Mouse (Mus musculus): ENCODE data around the gene Apeh. TPM values are rescaled to one million over a fixed set of nuclear protein-coding genes. Genes with fewer than 3 reads are reported as not detected.

Gene Apeh
- total RNA-seq (2014; fragmentation: Nextera tagmentation), result 65.0 and 148 TPM in 2 replicates
- 119 and 131 TPM in 2 replicates for total RNA-seq (2017)
- 48.8 and 67.5 TPM in 2 replicates for polyA plus RNA-seq (2012)

DNA sequence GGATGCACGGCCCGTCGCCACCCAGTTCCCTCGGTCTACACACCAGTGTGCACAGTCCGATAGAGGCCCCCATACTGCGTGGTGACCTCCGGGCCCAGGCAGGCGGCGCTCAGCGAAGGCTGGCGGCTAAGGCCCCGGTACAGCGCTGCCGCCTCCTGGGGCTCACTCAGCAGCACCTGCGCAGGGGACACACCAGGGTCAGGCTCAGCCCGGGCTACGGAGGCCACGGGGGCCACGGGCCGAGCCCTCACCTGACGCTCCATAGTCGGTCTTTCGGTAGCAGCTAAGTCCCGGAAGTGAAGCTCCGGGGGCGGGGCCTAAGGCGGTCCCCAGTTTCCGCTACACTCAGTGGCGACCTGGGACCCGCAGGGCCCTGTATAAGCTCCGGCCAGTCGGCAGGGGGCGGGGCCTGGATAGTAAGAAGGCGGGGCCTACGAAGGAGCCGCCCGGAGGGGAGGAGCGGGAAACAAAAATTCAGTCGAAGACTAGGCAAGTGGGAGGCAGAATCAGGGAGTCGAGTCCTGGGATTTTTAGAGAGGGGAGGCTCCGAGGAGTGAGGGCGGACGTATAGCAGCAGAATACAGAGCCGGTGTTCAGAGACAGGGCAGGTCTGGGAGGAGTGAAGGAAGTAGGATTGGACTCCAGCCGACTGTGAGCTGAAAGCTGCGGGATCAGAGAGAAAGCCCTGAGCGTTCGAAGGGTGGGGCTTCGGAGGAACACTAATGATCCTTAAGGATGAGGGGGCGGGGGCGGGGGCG lies at the start of gene Apeh:
Gene Apeh (minus strand): TSS at position 423 of the 758 bp plus-strand sequence.
- ATAC-seq (ENCODE audit: extremely low read depth, insufficient number of reproducible peaks, low FRiP score, poor library complexity, severe bottlenecking) (peak; percentile 83), DNase-seq (ENCODE audit: low spot score) (peak; percentile 94)
- TF ChIP-seq TAL1 (conservative IDR thresholded peaks at IDR 0.05; ENCODE audit: low read depth, low read length), result no peak
- no peak for TF ChIP-seq CTCF (IDR thresholded peaks at IDR 0.05; ENCODE audit: low read depth, low read length)
- TF ChIP-seq POLR2AphosphoS5 (IDR thresholded peaks at IDR 0.05; ENCODE audit: insufficient replicate concordance, low read depth, low read length), result no peak
- no peak for TF ChIP-seq GATA1 (IDR thresholded peaks at IDR 0.05; ENCODE audit: borderline replicate concordance, low read length)
- TF ChIP-seq GATA2 (IDR thresholded peaks at IDR 0.05; ENCODE audit: borderline replicate concordance, low read depth, low read length), result no peak
- Histone ChIP-seq H3K4me1 (ENCODE audit: insufficient read depth, low read depth, low read length) (peaks cover 80% of the 10 kb centered on the region), H3K27me3 (ENCODE audit: insufficient read depth, low read length) (no peaks in the 10 kb centered on the region; the same call in 1 of the 2 replicates), H3K36me3 (replicated peaks) (peaks cover 72% of the 10 kb centered on the region), H3K4me3 (ENCODE audit: low read depth, low read length) (peak within 1 kb of the TSS; percentile 94), H3K9me3 (replicated peaks) (no peaks in the 10 kb centered on the region)

- peaks cover 7% of the 10 kb centered on the region for H3K4me1 ChIP-seq (ENCODE audit: insufficient read depth, low read depth, low read length)
- no peak for DNase-seq (ENCODE audit: low spot score)
- H3K4me3 ChIP-seq (ENCODE audit: low read depth, low read length), result no peak overlapping the region
- peaks cover 5% of the 10 kb centered on the region for H3K9me3 ChIP-seq (replicated peaks)
- TF ChIP-seq GATA1 (IDR thresholded peaks at IDR 0.05; ENCODE audit: borderline replicate concordance, low read length) (no peak), CTCF (IDR thresholded peaks at IDR 0.05; ENCODE audit: low read depth, low read length) (no peak), TAL1 (conservative IDR thresholded peaks at IDR 0.05; ENCODE audit: low read depth, low read length) (no peak), GATA2 (IDR thresholded peaks at IDR 0.05; ENCODE audit: borderline replicate concordance, low read depth, low read length) (no peak), POLR2AphosphoS5 (IDR thresholded peaks at IDR 0.05; ENCODE audit: insufficient replicate concordance, low read depth, low read length) (no peak)
- no peaks in the 10 kb centered on the region for H3K36me3 ChIP-seq (replicated peaks)
- H3K27me3 ChIP-seq (ENCODE audit: insufficient read depth, low read length), result peaks cover 55% of the 10 kb centered on the region
- no peak for ATAC-seq (ENCODE audit: extremely low read depth, insufficient number of reproducible peaks, low FRiP score, poor library complexity, severe bottlenecking)
These were observed 49.1 kb upstream of the Apeh start for GRCm38 (mm10) chr9:108143470-108143869.

DNA sequence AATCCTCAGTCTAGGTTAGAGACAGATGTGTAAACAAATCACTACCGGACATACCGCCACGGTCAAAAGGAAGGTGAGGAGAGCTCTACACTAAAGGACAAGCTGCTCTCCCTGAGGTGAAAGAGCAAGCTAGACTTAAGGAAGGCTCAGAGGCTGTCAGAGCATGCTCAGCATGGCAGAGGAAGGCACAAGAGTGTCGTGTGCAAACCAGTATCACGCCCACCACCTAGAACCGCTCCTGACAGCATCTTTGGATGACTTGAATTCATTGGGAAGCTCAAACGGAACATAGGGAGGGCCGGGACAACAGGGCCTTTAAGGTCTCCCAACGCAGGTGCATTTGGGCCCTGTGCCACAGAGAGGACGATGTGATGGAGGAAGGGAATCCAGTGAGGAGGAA lies 47.0 kb upstream of the Apeh start:
- Histone ChIP-seq H3K27me3 (ENCODE audit: insufficient read depth, low read length) (peaks cover 50% of the 10 kb centered on the region), H3K4me1 (ENCODE audit: insufficient read depth, low read depth, low read length) (peaks cover 23% of the 10 kb centered on the region), H3K36me3 (replicated peaks) (no peaks in the 10 kb centered on the region), H3K9me3 (replicated peaks) (peaks cover 5% of the 10 kb centered on the region), H3K4me3 (ENCODE audit: low read depth, low read length) (no peak overlapping the region)
- DNase-seq (ENCODE audit: low spot score) (no peak), ATAC-seq (ENCODE audit: extremely low read depth, insufficient number of reproducible peaks, low FRiP score, poor library complexity, severe bottlenecking) (no peak)
- TF ChIP-seq GATA1 (IDR thresholded peaks at IDR 0.05; ENCODE audit: borderline replicate concordance, low read length) (no peak), POLR2AphosphoS5 (IDR thresholded peaks at IDR 0.05; ENCODE audit: insufficient replicate concordance, low read depth, low read length) (no peak), GATA2 (IDR thresholded peaks at IDR 0.05; ENCODE audit: borderline replicate concordance, low read depth, low read length) (no peak), CTCF (IDR thresholded peaks at IDR 0.05; ENCODE audit: low read depth, low read length) (no peak), TAL1 (conservative IDR thresholded peaks at IDR 0.05; ENCODE audit: low read depth, low read length) (no peak)

DNA sequence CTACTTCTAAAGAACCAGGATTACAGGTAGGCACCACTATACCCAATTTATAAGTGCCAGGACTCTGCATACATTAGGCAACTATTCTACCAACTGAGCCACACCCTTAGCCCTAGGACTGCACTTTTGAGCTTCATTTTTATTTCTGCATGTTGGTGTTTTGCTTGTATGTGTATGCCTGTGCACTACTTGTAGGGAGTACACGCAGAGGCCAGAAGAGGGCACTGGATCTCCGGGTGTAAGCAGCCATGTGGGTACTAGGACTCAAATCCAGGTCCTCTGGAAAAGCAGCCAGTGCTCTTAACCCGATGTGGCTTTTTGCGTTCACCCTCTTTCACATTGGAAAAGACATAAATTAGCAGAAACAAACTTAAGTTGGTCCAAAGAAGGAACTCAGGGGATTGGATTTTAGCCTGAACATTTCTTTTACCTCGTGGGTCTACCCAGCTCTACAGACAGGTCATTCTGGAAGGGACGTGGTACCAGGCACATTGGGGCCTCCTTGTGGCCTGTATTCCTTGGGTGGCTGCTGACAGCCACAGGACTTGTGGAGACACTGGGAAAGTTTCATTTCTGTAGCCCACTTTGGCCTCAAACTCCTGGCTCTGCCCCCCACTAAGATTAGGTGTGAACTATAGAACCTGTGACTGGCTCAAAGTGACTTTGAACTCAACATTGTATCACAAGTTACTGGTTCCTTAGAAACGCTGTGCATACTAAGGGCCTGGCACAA lies 45.7 kb upstream of the Apeh start:
- H3K9me3 ChIP-seq (replicated peaks), result peaks cover 5% of the 10 kb centered on the region
- TF ChIP-seq GATA2 (IDR thresholded peaks at IDR 0.05; ENCODE audit: borderline replicate concordance, low read depth, low read length) (no peak), GATA1 (IDR thresholded peaks at IDR 0.05; ENCODE audit: borderline replicate concordance, low read length) (no peak), POLR2AphosphoS5 (IDR thresholded peaks at IDR 0.05; ENCODE audit: insufficient replicate concordance, low read depth, low read length) (no peak), CTCF (IDR thresholded peaks at IDR 0.05; ENCODE audit: low read depth, low read length) (no peak), TAL1 (conservative IDR thresholded peaks at IDR 0.05; ENCODE audit: low read depth, low read length) (no peak)
- H3K27me3 ChIP-seq (ENCODE audit: insufficient read depth, low read length), result peaks cover 46% of the 10 kb centered on the region
- no peak for ATAC-seq (ENCODE audit: extremely low read depth, insufficient number of reproducible peaks, low FRiP score, poor library complexity, severe bottlenecking)
- no peak overlapping the region for H3K4me3 ChIP-seq (ENCODE audit: low read depth, low read length)
- no peaks in the 10 kb centered on the region for H3K36me3 ChIP-seq (replicated peaks)
- DNase-seq (ENCODE audit: low spot score), result no peak
- peaks cover 27% of the 10 kb centered on the region for H3K4me1 ChIP-seq (ENCODE audit: insufficient read depth, low read depth, low read length)

- no peaks in the 10 kb centered on the region; the same call in 1 of the 2 replicates for H3K9me3 ChIP-seq (replicated peaks)
- DNase-seq (ENCODE audit: low spot score), result no peak
- no peak for TF ChIP-seq TAL1 (conservative IDR thresholded peaks at IDR 0.05; ENCODE audit: low read depth, low read length)
- TF ChIP-seq GATA1 (IDR thresholded peaks at IDR 0.05; ENCODE audit: borderline replicate concordance, low read length), result no peak
- no peak for TF ChIP-seq GATA2 (IDR thresholded peaks at IDR 0.05; ENCODE audit: borderline replicate concordance, low read depth, low read length)
- no peak for TF ChIP-seq POLR2AphosphoS5 (IDR thresholded peaks at IDR 0.05; ENCODE audit: insufficient replicate concordance, low read depth, low read length)
- TF ChIP-seq CTCF (IDR thresholded peaks at IDR 0.05; ENCODE audit: low read depth, low read length), result no peak
- peaks cover 46% of the 10 kb centered on the region for H3K27me3 ChIP-seq (ENCODE audit: insufficient read depth, low read length)
- no peak for ATAC-seq (ENCODE audit: extremely low read depth, insufficient number of reproducible peaks, low FRiP score, poor library complexity, severe bottlenecking)
- H3K4me3 ChIP-seq (ENCODE audit: low read depth, low read length), result no peak overlapping the region
- no peaks in the 10 kb centered on the region for H3K36me3 ChIP-seq (replicated peaks)
- peaks cover 31% of the 10 kb centered on the region for H3K4me1 ChIP-seq (ENCODE audit: insufficient read depth, low read depth, low read length)
These were observed 45.0 kb upstream of the Apeh start for GRCm38 (mm10) chr9:108139169-108139962.

Measured in G1E (cell line).